Mouse (Mus musculus) B cell, adult 67 days (primary cell): ENCODE results near the gene Arsb. TPM values are rescaled to one million over a fixed set of nuclear protein-coding genes. Genes with fewer than 3 reads are reported as not detected.

Experiments used
- total RNA-seq, 2 experiments: library from RNA; stranded (reverse); gene quantifications; 4 replicates each; pipeline ENCODE4 v1.2.4; 2023

The Arsb gene
- total RNA-seq: 1 to 10 TPM; 8.9 to 9.5 TPM

DNA sequence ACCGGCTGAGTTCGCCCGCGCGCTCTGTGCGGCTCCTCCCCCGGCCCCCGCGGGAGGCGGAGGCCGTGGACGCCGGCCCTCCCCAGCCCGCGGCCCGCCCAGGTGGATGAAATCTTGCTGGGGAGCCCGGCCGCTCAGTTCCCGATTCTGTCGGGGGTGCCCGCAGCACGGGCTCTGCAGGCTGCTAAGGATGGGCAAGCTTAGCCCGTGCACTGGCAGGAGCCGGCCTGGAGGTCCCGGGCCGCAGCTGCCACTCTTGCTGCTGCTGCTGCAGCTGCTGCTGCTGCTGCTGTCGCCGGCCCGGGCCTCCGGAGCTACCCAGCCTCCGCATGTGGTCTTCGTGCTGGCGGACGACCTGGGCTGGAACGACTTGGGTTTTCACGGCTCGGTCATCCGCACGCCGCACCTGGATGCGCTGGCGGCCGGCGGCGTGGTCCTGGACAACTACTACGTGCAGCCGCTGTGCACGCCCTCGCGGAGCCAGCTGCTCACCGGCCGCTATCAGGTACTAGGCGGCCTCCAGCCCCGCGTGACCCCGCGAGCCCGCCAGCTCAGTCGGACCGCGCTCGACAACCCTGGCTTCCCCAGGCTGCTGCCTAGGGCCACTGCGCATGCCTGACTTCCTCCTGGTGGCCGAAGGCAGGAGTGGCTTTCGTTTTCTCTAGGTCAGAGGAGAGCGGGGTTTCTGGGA, at the start of gene Arsb:
Arsb (plus strand) TSS at position 43 of the 691 bp plus-strand sequence.

Other genes with a start within 250 kb of the Arsb start
- 1 to 10 TPM in 1 of 2 experiments, under 1 TPM in 1; 0.80 to 1.8 TPM for gene Bhmt, start 133.7 kb upstream of the Arsb start, total RNA-seq
- not detected for gene Bhmt2, start 97.3 kb upstream of the Arsb start, total RNA-seq
- not detected for gene Dmgdh, start 97.2 kb upstream of the Arsb start, total RNA-seq